Mouse (Mus musculus) liver, postnatal 0 days (tissue): ENCODE measurements around the gene Tcte1. TPM values are rescaled to one million over a fixed set of nuclear protein-coding genes. Genes with fewer than 3 reads are reported as not detected.

ENCODE experiments used
- ATAC-seq: fragments of 200-750 bp; cut with Nextera tagmentation; 2 replicates; pipeline ENCODE4 v1.8.0; 2017; ENCODE audit warnings: mild to moderate bottlenecking, moderate library complexity
- DNase-seq: peaks from one replicate; pipeline ENCODE4 v3.0.0-alpha.2; 2016
- H3K27ac ChIP-seq: fragments of 300-500 bp; sonication (generic); 2 replicates; pipeline ENCODE4 v1.5.1; 2014; ENCODE audit warnings: antibody characterized with exemption, moderate library complexity, mild to moderate bottlenecking, low read depth
- H3K27me3 ChIP-seq: fragments of 300-500 bp; sonication (generic); 2 replicates; pipeline ENCODE4 v1.6.1; 2014; ENCODE audit warnings: low read length, control low read depth, mixed read lengths; ENCODE audit not compliant: insufficient read depth
- H3K36me3 ChIP-seq: fragments of 300-500 bp; sonication (generic); replicated peaks from 2 replicates; pipeline ENCODE4 v1.6.1; 2014; ENCODE audit warnings: mild to moderate bottlenecking, control low read depth, low read length, moderate library complexity, mixed read lengths; ENCODE audit not compliant: insufficient read depth
- H3K4me1 ChIP-seq: fragments of 300-500 bp; sonication (generic); 2 replicates; pipeline ENCODE4 v1.6.1; 2014; ENCODE audit warnings: antibody characterized with exemption, mild to moderate bottlenecking, control low read depth; ENCODE audit not compliant: insufficient read depth
- H3K4me2 ChIP-seq: fragments of 300-500 bp; sonication (generic); 2 replicates; pipeline ENCODE4 v1.6.1; 2014; ENCODE audit warnings: low read depth, mild to moderate bottlenecking, low read length, moderate library complexity, mixed read lengths
- H3K4me3 ChIP-seq: fragments of 300-500 bp; sonication (generic); 2 replicates; pipeline ENCODE4 v1.5.1; 2014; ENCODE audit warnings: low read depth, low read length
- H3K9ac ChIP-seq: fragments of 300-500 bp; sonication (generic); replicated peaks from 2 replicates; pipeline ENCODE4 v1.6.1; 2014; ENCODE audit warnings: mild to moderate bottlenecking, moderate library complexity
- H3K9me3 ChIP-seq: fragments of 300-500 bp; sonication (generic); 2 replicates; pipeline ENCODE4 v1.6.1; 2016; ENCODE audit warnings: mild to moderate bottlenecking, control low read depth, low read length, mixed read lengths
- CTCF ChIP-seq: sonication (generic); IDR thresholded peaks from 2 replicates; pipeline ENCODE4 v1.5.1; 2016; ENCODE audit warnings: antibody characterized with exemption, low read depth
- EP300 ChIP-seq: IDR thresholded peaks from 2 replicates; pipeline ENCODE4 v1.6.1; 2016; ENCODE audit warnings: antibody characterized with exemption, low read depth, mild to moderate bottlenecking
- WGBS: fragments of 180-500 bp; shearing (Covaris S2); extraction: QIAGEN DNeasy Blood & Tissue Kit; methylation state at CpG from one replicate; pipeline ENCODE4 v1.1.7; 2014; ENCODE audit not compliant: insufficient replicate concordance; 5-methylcytosine and 5-hydroxymethylcytosine counted together
- polyA plus RNA-seq: library from polyadenylated mRNA; unstranded; fragments of >200 nt; fragmentation: Nextera tagmentation; extraction: Ambion mirVana; gene quantifications from 2 replicates; pipeline ENCODE4 v1.2.1, GENCODE M21; 2015

Gene Tcte1
- polyA plus RNA-seq, 1 experiment from 2014 or later: not detected

DNA sequence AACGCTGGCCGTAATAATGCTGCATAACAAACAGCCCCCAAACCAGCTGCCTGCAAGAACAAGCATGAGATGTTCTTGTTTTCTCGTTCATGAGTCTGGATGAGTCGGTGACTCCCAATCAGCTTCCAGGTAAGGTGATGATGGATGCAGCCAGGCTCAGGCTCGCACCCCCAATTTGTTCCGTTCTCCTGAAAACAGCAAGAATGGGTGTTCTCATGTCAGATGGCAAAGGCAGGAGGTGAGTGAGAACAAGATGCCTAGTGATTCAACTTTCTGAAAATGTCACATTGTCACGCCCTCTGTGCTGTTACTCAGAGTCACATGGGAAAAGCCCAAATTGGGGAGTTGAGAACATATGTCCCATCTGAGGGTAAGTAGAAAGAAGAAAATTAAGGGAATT, 37.7 kb upstream of the Tcte1 start:
- WGBS: 77% methylated on average over 7 of the region's 7 CpGs
- H3K27ac ChIP-seq: no peak overlapping the region

DNA sequence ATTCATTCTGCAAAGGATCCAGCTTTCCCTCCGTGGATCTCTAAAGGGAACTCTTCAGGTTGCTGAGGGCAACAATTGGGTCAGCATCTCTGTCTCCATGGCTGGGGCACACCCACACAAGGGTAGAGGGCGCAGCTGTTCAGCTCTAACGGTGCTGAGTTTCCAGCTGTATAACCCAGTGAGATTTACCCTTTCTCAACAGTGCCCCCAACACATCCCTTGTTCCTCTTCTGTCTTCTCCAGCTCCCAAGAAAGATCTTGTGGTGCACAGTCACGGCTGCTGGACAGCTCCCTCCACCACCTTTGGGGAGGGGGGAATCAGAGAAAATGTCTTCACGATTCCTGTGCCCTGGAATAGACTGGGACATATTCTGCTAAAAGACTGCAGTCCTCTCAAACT, 36.0 kb upstream of the Tcte1 start:
- TF ChIP-seq EP300 (no peak), CTCF (no peak)
- WGBS: 14% methylated on average over 5 of the region's 5 CpGs
- ATAC-seq: no peak

More for the DNA sequence above, 37.7 kb upstream of the Tcte1 start:
- Histone ChIP-seq H3K4me3 (no peak overlapping the region), H3K9me3 (no peaks in the 10 kb centered on the region), H3K9ac (no peak overlapping the region), H3K4me2 (no peak overlapping the region), H3K36me3 (no peaks in the 10 kb centered on the region), H3K4me1 (no peaks in the 10 kb centered on the region), H3K27me3 (0 out of 2 replicates have a peak, but pooled peaks cover 3% of the 10 kb centered on the region)
- TF ChIP-seq EP300 (no peak), CTCF (no peak)
- no peak for ATAC-seq
- DNase-seq: no peak

GRCm38 (mm10) chr17:45488321-45489254, 34.6 kb upstream of the Tcte1 start:
- Histone ChIP-seq H3K9me3 (no peaks in the 10 kb centered on the region), H3K4me3 (no peak overlapping the region), H3K9ac (no peak overlapping the region), H3K27ac (no peak overlapping the region), H3K36me3 (no peaks in the 10 kb centered on the region), H3K4me1 (no peaks in the 10 kb centered on the region), H3K4me2 (no peak overlapping the region), H3K27me3 (peaks cover 6% of the 10 kb centered on the region; the same call in 1 of the 2 replicates)
- ATAC-seq (no peak), DNase-seq (no peak)
- 74% methylated on average over 23 of the region's 23 CpGs for WGBS
- no peak for TF ChIP-seq EP300
- no peak for TF ChIP-seq CTCF

More for the DNA sequence above, 36.0 kb upstream of the Tcte1 start:
- H3K4me3 ChIP-seq: no peak overlapping the region
- H3K27me3 ChIP-seq: 0 out of 2 replicates have a peak, but pooled peaks cover 3% of the 10 kb centered on the region
- H3K36me3 ChIP-seq: no peaks in the 10 kb centered on the region
- no peak for DNase-seq
- no peak overlapping the region for H3K27ac ChIP-seq
- no peaks in the 10 kb centered on the region for H3K4me1 ChIP-seq
- no peak overlapping the region for H3K9ac ChIP-seq
- no peaks in the 10 kb centered on the region for H3K9me3 ChIP-seq
- no peak overlapping the region for H3K4me2 ChIP-seq

- no peaks in the 10 kb centered on the region for H3K4me1 ChIP-seq
- DNase-seq: no peak
- no peak overlapping the region for H3K4me2 ChIP-seq
- H3K9ac ChIP-seq: no peak overlapping the region
- H3K27me3 ChIP-seq: peaks cover 6% of the 10 kb centered on the region; the same call in 1 of the 2 replicates
- no peak overlapping the region for H3K4me3 ChIP-seq
- H3K36me3 ChIP-seq: no peaks in the 10 kb centered on the region
- ATAC-seq: no peak
- no peak overlapping the region for H3K27ac ChIP-seq
- 80% methylated on average over 6 of the region's 6 CpGs for WGBS
- TF ChIP-seq CTCF: no peak
- TF ChIP-seq EP300: no peak
- H3K9me3 ChIP-seq: no peaks in the 10 kb centered on the region
These were observed 33.5 kb upstream of the Tcte1 start for GRCm38 (mm10) chr17:45489736-45490135.

DNA sequence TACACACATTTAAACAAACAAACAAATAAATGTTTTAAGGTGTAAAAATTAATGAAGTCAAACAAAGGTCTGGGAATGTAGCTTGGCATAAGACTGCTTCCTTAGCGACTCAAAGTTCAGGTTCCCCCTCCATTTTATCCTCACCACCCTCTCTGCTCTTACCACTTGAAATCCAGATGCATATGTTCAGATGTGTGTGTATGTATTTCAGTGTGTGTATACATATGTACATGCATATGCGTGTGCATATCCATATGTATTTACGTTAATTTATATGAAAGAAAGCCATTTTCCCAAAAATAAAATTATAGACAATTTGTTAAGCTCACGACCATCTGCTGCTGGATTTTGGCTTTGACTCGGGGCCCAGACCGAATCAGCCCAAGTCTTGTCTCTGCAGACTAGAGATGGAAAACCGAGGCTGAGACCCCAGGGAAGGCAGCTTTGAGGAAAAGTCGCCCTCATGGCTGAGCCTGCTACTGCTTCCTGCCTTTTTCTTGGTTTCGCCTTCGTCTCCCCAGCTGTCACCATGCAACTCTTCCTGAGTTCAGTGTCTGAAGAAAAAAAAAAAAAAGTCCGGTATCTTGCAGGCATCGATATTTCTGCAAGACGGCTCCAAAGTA, 32.6 kb upstream of the Tcte1 start:
- WGBS: 57% methylated on average over 13 of the region's 13 CpGs

DNA sequence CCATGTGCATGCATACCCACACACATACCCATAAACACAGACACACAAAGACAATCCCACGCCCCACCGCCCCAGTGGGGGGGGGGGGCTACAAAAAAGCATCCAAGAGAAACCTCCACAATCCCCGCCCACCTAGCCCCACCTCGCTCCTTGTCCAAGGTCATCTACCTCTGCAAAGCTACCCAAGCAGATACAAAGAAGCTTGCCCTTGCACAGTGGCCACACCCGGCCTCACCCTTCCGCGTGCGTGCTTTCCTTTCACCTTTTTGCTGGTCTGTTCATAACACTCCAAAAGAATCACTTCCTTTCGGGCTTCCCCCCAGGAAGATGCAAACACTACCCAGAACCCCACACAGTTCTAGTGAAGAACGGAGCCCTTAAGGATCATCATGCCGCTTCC, 27.8 kb upstream of the Tcte1 start:
- TF ChIP-seq EP300 (no peak), CTCF (no peak)
- Histone ChIP-seq H3K36me3 (no peaks in the 10 kb centered on the region), H3K27ac (no peak overlapping the region), H3K27me3 (peaks cover 3% of the 10 kb centered on the region; the same call in 1 of the 2 replicates), H3K9me3 (no peaks in the 10 kb centered on the region), H3K4me2 (no peak overlapping the region), H3K9ac (no peak overlapping the region), H3K4me3 (no peak overlapping the region), H3K4me1 (no peaks in the 10 kb centered on the region)
- no peak for DNase-seq
- 72% methylated on average over 10 of the region's 11 CpGs for whole genome bisulfite sequencing
- ATAC-seq: no peak

More for the DNA sequence above, 32.6 kb upstream of the Tcte1 start:
- no peak for DNase-seq
- H3K4me3 ChIP-seq: no peak overlapping the region
- peaks cover 6% of the 10 kb centered on the region; the same call in 1 of the 2 replicates for H3K27me3 ChIP-seq
- H3K4me1 ChIP-seq: no peaks in the 10 kb centered on the region
- no peak overlapping the region for H3K4me2 ChIP-seq
- TF ChIP-seq CTCF: no peak
- TF ChIP-seq EP300: no peak
- ATAC-seq: no peak
- H3K9ac ChIP-seq: no peak overlapping the region
- no peak overlapping the region for H3K27ac ChIP-seq
- H3K36me3 ChIP-seq: no peaks in the 10 kb centered on the region
- no peaks in the 10 kb centered on the region for H3K9me3 ChIP-seq
